Mouse (Mus musculus) ES-E14 (cell line): ENCODE data around the gene Tspan32.

Experiments
- CHD2 ChIP-seq: IDR thresholded peaks from 2 replicates; pipeline ENCODE4 v1.6.1; 2014; ENCODE audit warnings: mild to moderate bottlenecking, low read depth, low read length, inconsistent platforms
- HCFC1 ChIP-seq: IDR thresholded peaks from 2 replicates; pipeline ENCODE4 v1.6.1; 2012; ENCODE audit warnings: low read length, inconsistent platforms, borderline replicate concordance; ENCODE audit not compliant: insufficient read depth
- MAFK ChIP-seq: IDR thresholded peaks from 2 replicates; pipeline ENCODE4 v1.6.1; 2014; ENCODE audit warnings: mild to moderate bottlenecking, low read depth, low read length, inconsistent platforms; ENCODE audit not compliant: insufficient read depth
- ZC3H11A ChIP-seq: IDR thresholded peaks from 2 replicates; pipeline ENCODE4 v1.6.1; 2012; ENCODE audit warnings: low read depth, mild to moderate bottlenecking, inconsistent platforms, low read length, borderline replicate concordance
- ZNF384 ChIP-seq: IDR thresholded peaks from 2 replicates; pipeline ENCODE4 v1.6.1; 2012; ENCODE audit warnings: low read depth, low read length, inconsistent platforms

- no peak for TF ChIP-seq ZNF384
- TF ChIP-seq HCFC1: no peak
- TF ChIP-seq ZC3H11A: no peak
- no peak for TF ChIP-seq CHD2
- no peak for TF ChIP-seq MAFK
These were observed 48.4 kb downstream of the Tspan32 start for GRCm38 (mm10) chr7:143053008-143053899.
